Mouse (Mus musculus) liver, embryonic 14.5 days (tissue): Measurements from ENCODE around the gene Gpatch2l.

Experiments
- CTCF ChIP-seq: IDR thresholded peaks from 2 replicates; pipeline ENCODE4 v1.5.1; 2016; ENCODE audit warnings: antibody characterized with exemption, low read depth, control low read depth
- EP300 ChIP-seq: IDR thresholded peaks from 2 replicates; pipeline ENCODE4 v1.6.1; 2016; ENCODE audit warnings: antibody characterized with exemption, low read depth

DNA sequence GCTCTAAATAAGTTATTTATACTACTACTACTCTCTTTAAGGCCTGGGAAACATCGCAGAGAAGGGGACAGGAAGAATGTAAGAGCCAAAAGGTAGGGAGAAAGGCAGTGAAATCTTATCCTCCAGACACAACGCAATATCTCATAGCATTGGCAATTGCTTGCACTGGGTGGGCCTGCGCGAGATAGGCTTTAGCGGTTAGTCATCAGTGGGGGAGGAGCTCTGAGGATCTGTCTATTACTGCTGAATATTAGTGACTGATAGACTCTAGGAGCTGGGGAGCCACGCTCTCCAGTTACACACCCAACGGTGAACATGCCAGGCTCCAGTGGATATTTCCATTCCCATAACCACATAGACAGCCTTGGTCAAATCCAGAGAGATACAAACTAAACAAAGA is 44.7 kb upstream of the Gpatch2l start:
- no peak for TF ChIP-seq CTCF
- no peak for TF ChIP-seq EP300
